In genomic region chr5:137530075-137530474, GRCm38 (mm10) we compare ENCODE assay signal across 9 mouse cellular contexts. TPM values are rescaled to one million over a fixed set of nuclear protein-coding genes. Genes with fewer than 3 reads are reported as not detected.
DNase-seq lines count a peak whose midpoint lies in the region; ATAC-seq and TF ChIP-seq lines count a peak whose summit lies in the region.
"Had no signal": no experiment of that assay in that cellular context is flagged by ENCODE, and none has a peak within 500 bp of the region (broad histone marks: within the 10 kb centered on the region; RNA-seq: fewer than 3 reads in every experiment).

No protein-coding gene starts in this region.

- H3K36me3 ChIP-seq in embryonic facial prominence, embryonic 14.5 days (ENCODE audit: control insufficient read depth, insufficient read depth, low read length), result peaks cover 53% of the 10 kb centered on the region
- H3K36me3 ChIP-seq in intestine, embryonic 15.5 days, result peaks cover 35% of the 10 kb centered on the region
- no peaks in the 10 kb centered on the region for H3K36me3 ChIP-seq in myocyte (ENCODE audit: control insufficient read depth, insufficient read depth)

- intact Hi-C loops in left cerebral cortex, postnatal 4 days (cut with DNase I), result loop anchor here (5.0 kb wide), 1 partner anchor 47 kb away; no protein-coding TSS in a partner anchor

- no peaks in the 10 kb centered on the region for H3K9me3 ChIP-seq in embryonic facial prominence, embryonic 14.5 days (ENCODE audit: control insufficient read depth, low read length)
- no peaks in the 10 kb centered on the region for H3K9me3 ChIP-seq in intestine, embryonic 15.5 days

- ATAC-seq in embryonic facial prominence, embryonic 14.5 days (ENCODE audit: low read depth), result no peak
- no peak for ATAC-seq in intestine, embryonic 15.5 days

- peak overlapping the region; percentile 96 for H3K4me2 ChIP-seq in embryonic facial prominence, embryonic 14.5 days (ENCODE audit: low read depth, low read length)
- peak overlapping the region; percentile 78 for H3K4me2 ChIP-seq in intestine, embryonic 15.5 days (replicated peaks)
- peak overlapping the region; percentile 88 for H3K4me2 ChIP-seq in myocyte (ENCODE audit: low read depth)

- H3K27ac ChIP-seq in layer of hippocampus, adult 2 months, result peak overlapping the region; percentile 100
- peak overlapping the region; percentile 93 for H3K27ac ChIP-seq in embryonic facial prominence, embryonic 14.5 days (replicated peaks; ENCODE audit: low read depth, low read length)
- peak overlapping the region; percentile 91 for H3K27ac ChIP-seq in intestine, embryonic 15.5 days

- no peak for TF ChIP-seq POLR2A in myocyte (IDR thresholded peaks at IDR 0.05; ENCODE audit: insufficient read length, low read depth)

- H3K27me3 ChIP-seq in embryonic facial prominence, embryonic 14.5 days (replicated peaks; ENCODE audit: control insufficient read depth, insufficient read depth, low read length), result no peaks in the 10 kb centered on the region
- H3K27me3 ChIP-seq in intestine, embryonic 15.5 days (replicated peaks), result no peaks in the 10 kb centered on the region
- H3K27me3 ChIP-seq in myocyte (ENCODE audit: control insufficient read depth, insufficient read depth, insufficient read length), result no peaks in the 10 kb centered on the region

- H3K4me1 ChIP-seq in embryonic facial prominence, embryonic 14.5 days (ENCODE audit: control insufficient read depth, insufficient read depth, low read length), result no peaks in the 10 kb centered on the region
- H3K4me1 ChIP-seq in intestine, embryonic 15.5 days (replicated peaks), result peaks cover 37% of the 10 kb centered on the region

- 73% methylated on average over 8 of the region's 8 CpGs for WGBS in embryonic facial prominence, embryonic 14.5 days
- 76% methylated on average over 8 of the region's 8 CpGs for WGBS in intestine, embryonic 15.5 days

- no peak overlapping the region for H3ac ChIP-seq in myocyte (ENCODE audit: control insufficient read depth, insufficient read length)

- TF ChIP-seq CTCF in layer of hippocampus, adult 2 months (conservative IDR thresholded peaks at IDR 0.05), result no peak

- peaks cover 34% of the 10 kb centered on the region for H3K79me2 ChIP-seq in myocyte (ENCODE audit: control insufficient read depth, insufficient read depth)

- DNase-seq in layer of hippocampus, adult 2 months (ENCODE audit: low spot score in 2 of 2), result no peak
- no peak for DNase-seq in layer of hippocampus, postnatal 25 days (ENCODE audit: extremely low spot score in 1 of 2, low spot score in 1 of 2)
- DNase-seq in embryonic facial prominence, embryonic 14.5 days (ENCODE audit: low spot score), result no peak
- DNase-seq in left cerebral cortex, postnatal 4 days, result no peak
- no peak for DNase-seq in gastrocnemius, adult 18-20 months (ENCODE audit: low spot score)
- no peak for DNase-seq in ovary, postnatal 10 days (ENCODE audit: low spot score)

- H3K9ac ChIP-seq in embryonic facial prominence, embryonic 14.5 days (ENCODE audit: low read depth, low read length), result peak overlapping the region; percentile 89
- H3K9ac ChIP-seq in intestine, embryonic 15.5 days, result peak overlapping the region; percentile 77

- H3K4me3 ChIP-seq in layer of hippocampus, adult 2 months, result peak overlapping the region; percentile 95
- H3K4me3 ChIP-seq in embryonic facial prominence, embryonic 14.5 days (ENCODE audit: low read depth, low read length), result peak overlapping the region; percentile 83
- H3K4me3 ChIP-seq in intestine, embryonic 15.5 days (replicated peaks), result peak overlapping the region; percentile 87
- H3K4me3 ChIP-seq in myocyte, result peak overlapping the region; percentile 100

TF ChIP-seq in myocyte, 11 proteins besides CTCF, POLR2A, EP300 and RAD21:
- TF ChIP-seq MYOD1 (IDR thresholded peaks at IDR 0.05; ENCODE audit: control insufficient read depth in 1 of 3, insufficient read length in 2 of 3, low read depth in 2 of 3) (no peak), MAX (IDR thresholded peaks at IDR 0.05; ENCODE audit: low read depth) (no peak), E2F4 (IDR thresholded peaks at IDR 0.05; ENCODE audit: insufficient read depth) (no peak), POLR2AphosphoS2 (IDR thresholded peaks at IDR 0.05; ENCODE audit: insufficient read length, low read depth) (no peak), REST (IDR thresholded peaks at IDR 0.05; ENCODE audit: insufficient read depth, insufficient read length) (no peak), CEBPB (IDR thresholded peaks at IDR 0.05; ENCODE audit: insufficient read depth, poor library complexity, severe bottlenecking) (no peak), SRF (IDR thresholded peaks at IDR 0.05; ENCODE audit: control insufficient read depth, insufficient read length, low read depth) (no peak), USF1 (IDR thresholded peaks at IDR 0.05; ENCODE audit: low read depth) (no peak), MYOG (IDR thresholded peaks at IDR 0.05; ENCODE audit: control insufficient read depth in 1 of 3, insufficient read depth in 1 of 3, insufficient read length in 2 of 3, low read depth in 2 of 3) (no peak), TCF12 (IDR thresholded peaks at IDR 0.05; ENCODE audit: insufficient read depth, poor library complexity, severe bottlenecking) (no peak), TCF3 (IDR thresholded peaks at IDR 0.05; ENCODE audit: insufficient read length, low read depth) (no peak)
TF ChIP-seq in myocyte: peak in this region for 0.

RNA-seq across cellular contexts. Expression of gene Epo, which starts 3.0 kb away (rescaled TPM):
- total RNA-seq in layer of hippocampus, adult 2 months (2021), result not detected
- total RNA-seq in layer of hippocampus, postnatal 25 days (2021), result not detected
- 0.30 TPM in 1 of 2 replicates, not detected in the other for polyA plus RNA-seq in embryonic facial prominence, embryonic 14.5 days (2014; fragmentation: Nextera tagmentation; extraction: Ambion mirVana)
- polyA plus RNA-seq in intestine, embryonic 15.5 days (2015; fragmentation: Nextera tagmentation; extraction: Ambion mirVana), result 0.42 and 0.63 TPM in 2 replicates
- polyA plus RNA-seq in myocyte (2012; fragmentation: generic; extraction: Trizol), result not detected
- not detected for total RNA-seq in left cerebral cortex, postnatal 4 days (2021)
- not detected for total RNA-seq in gastrocnemius, adult 18-20 months (2021)
- total RNA-seq: hematopoietic stem cell, adult 5-6 weeks had no signal

RNA-seq across cellular contexts. Expression of gene Gnb2, which starts 3.2 kb away (rescaled TPM):
- 100 to 1,000 TPM; 600 to 607 TPM for total RNA-seq in layer of hippocampus, adult 2 months (2021)
- 100 to 1,000 TPM; 648 to 692 TPM for total RNA-seq in layer of hippocampus, postnatal 25 days (2021)
- polyA plus RNA-seq in embryonic facial prominence, embryonic 14.5 days (2014; fragmentation: Nextera tagmentation; extraction: Ambion mirVana), result 430 and 472 TPM in 2 replicates
- 341 and 386 TPM in 2 replicates for polyA plus RNA-seq in intestine, embryonic 15.5 days (2015; fragmentation: Nextera tagmentation; extraction: Ambion mirVana)
- polyA plus RNA-seq in myocyte (2012; fragmentation: generic; extraction: Trizol), result 632 TPM
- 1,000 to 10,000 TPM; 1,140 to 1,206 TPM for total RNA-seq in left cerebral cortex, postnatal 4 days (2021)
- total RNA-seq in gastrocnemius, adult 18-20 months (2021), result 100 to 1,000 TPM; 111 to 134 TPM

RNA-seq across cellular contexts. Expression of gene Gigyf1, which starts 11.7 kb away (rescaled TPM):
- 10 to 100 TPM; 61.9 to 63.5 TPM for total RNA-seq in layer of hippocampus, adult 2 months (2021)
- total RNA-seq in layer of hippocampus, postnatal 25 days (2021), result 10 to 100 TPM; 44.8 to 54.9 TPM
- polyA plus RNA-seq in embryonic facial prominence, embryonic 14.5 days (2014; fragmentation: Nextera tagmentation; extraction: Ambion mirVana), result 8.9 and 9.4 TPM in 2 replicates
- polyA plus RNA-seq in intestine, embryonic 15.5 days (2015; fragmentation: Nextera tagmentation; extraction: Ambion mirVana), result 8.4 and 10.4 TPM in 2 replicates
- polyA plus RNA-seq in myocyte (2012; fragmentation: generic; extraction: Trizol), result 9.6 TPM
- total RNA-seq in left cerebral cortex, postnatal 4 days (2021), result 10 to 100 TPM; 56.5 to 63.6 TPM
- total RNA-seq in gastrocnemius, adult 18-20 months (2021), result 10 to 100 TPM; 19.9 to 23.5 TPM

RNA-seq across cellular contexts. Expression of gene Actl6b, which starts 23.2 kb away (rescaled TPM):
- 100 to 1,000 TPM; 138 to 142 TPM for total RNA-seq in layer of hippocampus, adult 2 months (2021)
- 100 to 1,000 TPM; 129 to 132 TPM for total RNA-seq in layer of hippocampus, postnatal 25 days (2021)
- polyA plus RNA-seq in embryonic facial prominence, embryonic 14.5 days (2014; fragmentation: Nextera tagmentation; extraction: Ambion mirVana), result 4.4 and 5.2 TPM in 2 replicates
- polyA plus RNA-seq in intestine, embryonic 15.5 days (2015; fragmentation: Nextera tagmentation; extraction: Ambion mirVana), result 4.5 and 6.0 TPM in 2 replicates
- not detected for polyA plus RNA-seq in myocyte (2012; fragmentation: generic; extraction: Trizol)
- total RNA-seq in left cerebral cortex, postnatal 4 days (2021), result 100 to 1,000 TPM; 151 to 176 TPM
- not detected for total RNA-seq in gastrocnemius, adult 18-20 months (2021)
- total RNA-seq: hematopoietic stem cell, adult 5-6 weeks had no signal

RNA-seq across cellular contexts. Expression of gene Pop7, which starts 27.8 kb away (rescaled TPM):
- 10 to 100 TPM; 33.8 to 35.1 TPM for total RNA-seq in layer of hippocampus, adult 2 months (2021)
- total RNA-seq in layer of hippocampus, postnatal 25 days (2021), result 10 to 100 TPM; 33.6 to 34.6 TPM
- 49.8 and 52.0 TPM in 2 replicates for polyA plus RNA-seq in embryonic facial prominence, embryonic 14.5 days (2014; fragmentation: Nextera tagmentation; extraction: Ambion mirVana)
- 60.4 and 64.2 TPM in 2 replicates for polyA plus RNA-seq in intestine, embryonic 15.5 days (2015; fragmentation: Nextera tagmentation; extraction: Ambion mirVana)
- polyA plus RNA-seq in myocyte (2012; fragmentation: generic; extraction: Trizol), result 53.0 TPM
- 10 to 100 TPM; 33.7 to 37.6 TPM for total RNA-seq in left cerebral cortex, postnatal 4 days (2021)
- total RNA-seq in gastrocnemius, adult 18-20 months (2021), result 10 to 100 TPM in 1 of 2 experiments, 1 to 10 TPM in 1; 8.9 to 10.8 TPM

Comparison
In these comparisons a context has a peak if more than half of its experiments do, and no peak if none do; other contexts are left out.
1. RNA of gene Gnb2, which starts 3.2 kb away (total RNA-seq): 1,140 to 1,206 TPM in left cerebral cortex, postnatal 4 days, 648 to 692 TPM in layer of hippocampus, postnatal 25 days and 600 to 607 TPM in layer of hippocampus, adult 2 months; 111 to 134 TPM in gastrocnemius, adult 18-20 months; every median in the first group is over 4 times any median in the second.
2. Peak in every context shown above with its lines, with median percentiles within 50 percentile points of each other: H3K27ac ChIP-seq, H3K4me3 ChIP-seq and H3K4me2 ChIP-seq.